Mouse (Mus musculus) lung, postnatal 0 days (tissue): ENCODE results near the gene Ccdc9b.

Experiments used
- CTCF ChIP-seq: IDR thresholded peaks from 2 replicates; pipeline ENCODE4 v1.5.1; 2016; ENCODE audit warnings: antibody characterized with exemption, mild to moderate bottlenecking
- EP300 ChIP-seq: IDR thresholded peaks from 2 replicates; pipeline ENCODE4 v1.6.1; 2016; ENCODE audit warnings: antibody characterized with exemption, mild to moderate bottlenecking, control low read depth

- TF ChIP-seq CTCF: no peak
- TF ChIP-seq EP300: no peak; the same call in 1 of the 2 replicates
Measured at GRCm38 (mm10) chr2:118727911-118728310, 34.5 kb downstream of the Ccdc9b start.
